Mouse (Mus musculus) heart, adult 2 months (tissue): Measurements from ENCODE around the gene Slc12a6.

Experiments
- CTCF ChIP-seq: fragments of 200-600 bp; IDR thresholded peaks from 2 replicates; pipeline ENCODE4 v1.8.1; 2022; ENCODE audit warnings: antibody characterized with exemption, mild to moderate bottlenecking, moderate library complexity
- POLR2A ChIP-seq: fragments of 200-500 bp; IDR thresholded peaks from 2 replicates; pipeline ENCODE4 v1.6.1; 2011; ENCODE audit warnings: mild to moderate bottlenecking, low read depth, low read length, control low read depth; ENCODE audit not compliant: insufficient read depth

GRCm38 (mm10) chr2:112309161-112309600 is 43.6 kb downstream of the Slc12a6 start:
- no peak for TF ChIP-seq CTCF
- TF ChIP-seq POLR2A, result no peak
